Mouse (Mus musculus): ENCODE results near the gene Plcl2. TPM values are rescaled to one million over a fixed set of nuclear protein-coding genes. Genes with fewer than 3 reads are reported as not detected.
"Not testable (repeated sequence)": the region's sequence is repeated elsewhere in the genome, so short reads cannot be mapped to it uniquely, and the experiment has no call there.

The Plcl2 gene
- polyA plus RNA-seq, 1 experiment from 2014 or later: 6.7 TPM

- H3K9ac ChIP-seq (ENCODE audit: low read depth, low read length): no peak overlapping the region
- no peaks in the 10 kb centered on the region for H3K4me1 ChIP-seq (replicated peaks; ENCODE audit: control insufficient read depth, insufficient read depth, low read length)
- WGBS: 95% methylated on average over 7 of the region's 7 CpGs
- H3K4me2 ChIP-seq (replicated peaks; ENCODE audit: low read depth, low read length): no peak overlapping the region
- H3K4me3 ChIP-seq (ENCODE audit: low read depth, low read length): no peak overlapping the region
- DNase-seq (ENCODE audit: low spot score): no peak
- no peaks in the 10 kb centered on the region for H3K27me3 ChIP-seq (ENCODE audit: control insufficient read depth, insufficient read depth, low read length)
- no peak for ATAC-seq (ENCODE audit: low FRiP score)
- H3K9me3 ChIP-seq (ENCODE audit: control insufficient read depth, low read length): no peaks in the 10 kb centered on the region
- H3K27ac ChIP-seq (ENCODE audit: low read depth, low read length): no peak overlapping the region
- H3K36me3 ChIP-seq (ENCODE audit: control insufficient read depth, insufficient read depth, low read length): no peaks in the 10 kb centered on the region
Measured at GRCm38 (mm10) chr17:50620794-50621537, 111.8 kb downstream of the Plcl2 start.

GRCm38 (mm10) chr17:50621996-50622395, 112.8 kb downstream of the Plcl2 start:
- H3K36me3 ChIP-seq (ENCODE audit: control insufficient read depth, insufficient read depth, low read length): no peaks in the 10 kb centered on the region
- H3K4me3 ChIP-seq (ENCODE audit: low read depth, low read length): no peak overlapping the region
- no peaks in the 10 kb centered on the region for H3K4me1 ChIP-seq (replicated peaks; ENCODE audit: control insufficient read depth, insufficient read depth, low read length)
- DNase-seq (ENCODE audit: low spot score) (no peak), ATAC-seq (ENCODE audit: low FRiP score) (no peak)
- WGBS: 77% methylated on average over 3 of the region's 3 CpGs
- H3K9ac ChIP-seq (ENCODE audit: low read depth, low read length): no peak overlapping the region
- no peaks in the 10 kb centered on the region for H3K9me3 ChIP-seq (ENCODE audit: control insufficient read depth, low read length)
- H3K27ac ChIP-seq (ENCODE audit: low read depth, low read length): no peak overlapping the region
- H3K4me2 ChIP-seq (replicated peaks; ENCODE audit: low read depth, low read length): no peak overlapping the region
- no peaks in the 10 kb centered on the region for H3K27me3 ChIP-seq (ENCODE audit: control insufficient read depth, insufficient read depth, low read length)

GRCm38 (mm10) chr17:50625584-50625983, 116.4 kb downstream of the Plcl2 start:
- no peaks in the 10 kb centered on the region for H3K9me3 ChIP-seq (ENCODE audit: control insufficient read depth, low read length)
- H3K36me3 ChIP-seq (ENCODE audit: control insufficient read depth, insufficient read depth, low read length): no peaks in the 10 kb centered on the region
- H3K9ac ChIP-seq (ENCODE audit: low read depth, low read length): no peak overlapping the region
- H3K27me3 ChIP-seq (ENCODE audit: control insufficient read depth, insufficient read depth, low read length): no peaks in the 10 kb centered on the region
- H3K4me1 ChIP-seq (replicated peaks; ENCODE audit: control insufficient read depth, insufficient read depth, low read length): no peaks in the 10 kb centered on the region
- H3K27ac ChIP-seq (ENCODE audit: low read depth, low read length): no peak overlapping the region
- no peak overlapping the region for H3K4me2 ChIP-seq (replicated peaks; ENCODE audit: low read depth, low read length)
- DNase-seq (ENCODE audit: low spot score): no peak
- no peak for ATAC-seq (ENCODE audit: low FRiP score)
- no peak overlapping the region for H3K4me3 ChIP-seq (ENCODE audit: low read depth, low read length)
- 91% methylated on average over 4 of the region's 4 CpGs for WGBS

- H3K4me3 ChIP-seq (ENCODE audit: low read depth, low read length): no peak overlapping the region
- no peak overlapping the region for H3K27ac ChIP-seq (ENCODE audit: low read depth, low read length)
- 98% methylated on average over 3 of the region's 3 CpGs for WGBS
- ATAC-seq (ENCODE audit: low FRiP score) (no peak), DNase-seq (ENCODE audit: low spot score) (no peak)
- H3K36me3 ChIP-seq (ENCODE audit: control insufficient read depth, insufficient read depth, low read length): no peaks in the 10 kb centered on the region
- H3K4me2 ChIP-seq (replicated peaks; ENCODE audit: low read depth, low read length): no peak overlapping the region
- H3K9ac ChIP-seq (ENCODE audit: low read depth, low read length): no peak overlapping the region
- H3K4me1 ChIP-seq (replicated peaks; ENCODE audit: control insufficient read depth, insufficient read depth, low read length): no peaks in the 10 kb centered on the region
- no peaks in the 10 kb centered on the region for H3K27me3 ChIP-seq (ENCODE audit: control insufficient read depth, insufficient read depth, low read length)
- H3K9me3 ChIP-seq (ENCODE audit: control insufficient read depth, low read length): no peaks in the 10 kb centered on the region
Measured at GRCm38 (mm10) chr17:50627658-50628057, 118.5 kb downstream of the Plcl2 start.

GRCm38 (mm10) chr17:50628716-50629115, 119.5 kb downstream of the Plcl2 start:
- ATAC-seq (ENCODE audit: low FRiP score) (no peak), DNase-seq (ENCODE audit: low spot score) (no peak)
- no peaks in the 10 kb centered on the region for H3K27me3 ChIP-seq (ENCODE audit: control insufficient read depth, insufficient read depth, low read length)

GRCm38 (mm10) chr17:50630992-50631391, 121.8 kb downstream of the Plcl2 start:
- not testable (repeated sequence) for H3K27me3 ChIP-seq (ENCODE audit: control insufficient read depth, insufficient read depth, low read length); H3K9ac ChIP-seq (ENCODE audit: low read depth, low read length); H3K36me3 ChIP-seq (ENCODE audit: control insufficient read depth, insufficient read depth, low read length); H3K4me3 ChIP-seq (ENCODE audit: low read depth, low read length); H3K27ac ChIP-seq (ENCODE audit: low read depth, low read length); H3K4me2 ChIP-seq (replicated peaks; ENCODE audit: low read depth, low read length); ATAC-seq (ENCODE audit: low FRiP score); H3K4me1 ChIP-seq (replicated peaks; ENCODE audit: control insufficient read depth, insufficient read depth, low read length); DNase-seq (ENCODE audit: low spot score); H3K9me3 ChIP-seq (ENCODE audit: control insufficient read depth, low read length)

More at GRCm38 (mm10) chr17:50628716-50629115, 119.5 kb downstream of the Plcl2 start:
- Histone ChIP-seq H3K9me3 (ENCODE audit: control insufficient read depth, low read length) (no peaks in the 10 kb centered on the region), H3K36me3 (ENCODE audit: control insufficient read depth, insufficient read depth, low read length) (no peaks in the 10 kb centered on the region), H3K4me1 (replicated peaks; ENCODE audit: control insufficient read depth, insufficient read depth, low read length) (no peaks in the 10 kb centered on the region), H3K4me2 (replicated peaks; ENCODE audit: low read depth, low read length) (no peak overlapping the region), H3K4me3 (ENCODE audit: low read depth, low read length) (no peak overlapping the region), H3K27ac (ENCODE audit: low read depth, low read length) (no peak overlapping the region), H3K9ac (ENCODE audit: low read depth, low read length) (no peak overlapping the region)

- ATAC-seq (ENCODE audit: low FRiP score): no peak
- no peaks in the 10 kb centered on the region for H3K9me3 ChIP-seq (ENCODE audit: control insufficient read depth, low read length)
- WGBS: 88% methylated on average over 7 of the region's 7 CpGs
Measured at GRCm38 (mm10) chr17:50634008-50634871, 125.0 kb downstream of the Plcl2 start.

GRCm38 (mm10) chr17:50635961-50636585, 126.9 kb downstream of the Plcl2 start:
- no peak overlapping the region for H3K4me2 ChIP-seq (replicated peaks; ENCODE audit: low read depth, low read length)
- no peak for DNase-seq (ENCODE audit: low spot score)
- WGBS: 87% methylated on average over 8 of the region's 8 CpGs
- no peaks in the 10 kb centered on the region for H3K27me3 ChIP-seq (ENCODE audit: control insufficient read depth, insufficient read depth, low read length)
- H3K4me1 ChIP-seq (replicated peaks; ENCODE audit: control insufficient read depth, insufficient read depth, low read length): no peaks in the 10 kb centered on the region
- H3K9ac ChIP-seq (ENCODE audit: low read depth, low read length): no peak overlapping the region
- no peaks in the 10 kb centered on the region for H3K36me3 ChIP-seq (ENCODE audit: control insufficient read depth, insufficient read depth, low read length)
- no peaks in the 10 kb centered on the region for H3K9me3 ChIP-seq (ENCODE audit: control insufficient read depth, low read length)
- no peak overlapping the region for H3K27ac ChIP-seq (ENCODE audit: low read depth, low read length)
- no peak for ATAC-seq (ENCODE audit: low FRiP score)
- H3K4me3 ChIP-seq (ENCODE audit: low read depth, low read length): no peak overlapping the region

More at GRCm38 (mm10) chr17:50634008-50634871, 125.0 kb downstream of the Plcl2 start:
- Histone ChIP-seq H3K4me1 (replicated peaks; ENCODE audit: control insufficient read depth, insufficient read depth, low read length) (no peaks in the 10 kb centered on the region), H3K27me3 (ENCODE audit: control insufficient read depth, insufficient read depth, low read length) (no peaks in the 10 kb centered on the region), H3K36me3 (ENCODE audit: control insufficient read depth, insufficient read depth, low read length) (no peaks in the 10 kb centered on the region), H3K9ac (ENCODE audit: low read depth, low read length) (no peak overlapping the region), H3K27ac (ENCODE audit: low read depth, low read length) (no peak overlapping the region), H3K4me3 (ENCODE audit: low read depth, low read length) (no peak overlapping the region), H3K4me2 (replicated peaks; ENCODE audit: low read depth, low read length) (no peak overlapping the region)
- no peak for DNase-seq (ENCODE audit: low spot score)
